Mouse (Mus musculus) urinary bladder, postnatal 14 days (tissue): Measurements from ENCODE around the gene Sult4a1.
A peak's percentile ranks its signal among the peaks of the same experiment; 100 is the strongest.
"Not testable (repeated sequence)": the region's sequence is repeated elsewhere in the genome, so short reads cannot be mapped to it uniquely, and the experiment has no call there.

Source experiments
- DNase-seq: peaks from one replicate; pipeline ENCODE4 v3.0.0; 2021; ENCODE audit warnings: low spot score

The Sult4a1 gene

DNA sequence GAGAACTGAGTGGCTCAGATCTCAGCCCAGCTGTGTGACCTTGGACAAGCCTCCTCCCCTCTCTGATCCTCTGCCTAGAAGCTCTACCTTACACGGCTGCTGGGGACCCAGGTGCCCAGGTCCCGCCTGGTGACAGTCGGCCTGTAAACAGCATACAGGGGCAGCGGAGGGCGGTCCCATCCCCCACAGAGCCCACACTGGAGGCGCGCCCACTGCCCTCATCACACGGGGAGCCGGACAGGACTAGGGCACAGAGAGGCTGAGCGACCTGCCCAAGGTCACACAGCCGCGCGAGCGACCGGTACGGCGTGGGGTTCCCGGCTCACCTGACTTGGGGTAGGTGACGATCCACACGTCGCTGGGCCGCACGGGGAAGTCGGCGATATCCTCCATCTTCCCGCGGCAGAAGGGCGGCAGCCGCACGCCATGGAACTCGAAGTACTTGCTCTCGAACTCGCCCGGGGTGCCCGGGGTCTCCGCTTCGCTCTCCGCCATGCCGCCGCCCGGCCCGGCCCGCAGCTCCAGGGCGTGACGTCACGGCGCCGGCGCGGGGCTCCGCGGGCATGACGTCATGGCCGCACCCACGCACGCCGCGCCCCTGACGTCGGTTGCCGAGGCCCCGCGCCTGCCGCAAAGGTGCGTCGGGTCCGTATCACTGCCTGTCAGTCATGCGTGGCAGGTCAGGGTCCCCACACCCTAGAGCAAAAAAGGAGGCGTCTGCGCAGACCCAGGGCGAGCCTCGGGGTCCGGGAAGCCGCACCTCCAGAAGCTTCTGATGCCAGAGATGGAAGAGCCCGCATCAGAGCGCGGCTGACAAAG is at the start of gene Sult4a1:
Sult4a1 (minus strand) TSS at position 650 of the 819 bp plus-strand sequence.
- no peak for DNase-seq

DNA sequence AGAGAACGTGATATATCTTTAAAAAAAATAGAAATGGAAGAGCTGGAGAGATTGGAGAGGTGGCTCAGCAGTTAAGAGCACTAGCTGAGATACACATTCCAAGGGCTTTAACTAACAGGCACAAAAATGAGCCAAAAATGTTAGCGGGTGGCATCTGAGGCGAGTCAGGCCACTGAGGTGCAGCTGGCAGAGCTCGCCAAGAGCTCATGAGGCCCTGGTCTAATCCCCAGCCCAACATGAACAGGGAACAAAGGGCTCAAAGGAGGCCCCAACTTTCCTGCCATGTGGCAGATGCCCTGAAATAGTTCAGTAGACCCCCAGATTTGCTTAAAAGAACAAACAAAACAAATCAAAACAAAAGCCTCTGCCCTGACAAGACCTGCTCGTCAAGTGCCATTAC is 35.4 kb upstream of the Sult4a1 start:
- DNase-seq, result no peak

DNA sequence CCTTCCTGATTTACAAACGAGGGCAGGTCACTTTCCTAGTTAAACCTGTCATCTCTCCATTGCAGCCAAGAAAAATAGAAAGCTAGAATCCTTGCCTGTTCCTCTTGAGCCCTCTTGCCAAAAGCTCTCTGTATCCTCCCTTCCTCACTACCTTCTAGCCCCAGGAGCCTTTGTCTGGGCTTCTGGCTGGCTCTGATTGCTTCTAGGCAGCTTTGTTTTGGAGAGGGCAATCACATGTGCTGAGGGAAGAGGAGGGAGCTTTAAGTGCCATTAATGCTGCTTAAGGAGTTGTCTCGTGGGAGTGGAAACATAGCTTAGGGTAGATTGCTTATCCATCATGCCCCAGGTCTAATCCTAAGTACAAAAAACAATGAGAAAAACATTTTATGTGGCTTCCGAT is 34.6 kb upstream of the Sult4a1 start:
- no peak for DNase-seq

DNA sequence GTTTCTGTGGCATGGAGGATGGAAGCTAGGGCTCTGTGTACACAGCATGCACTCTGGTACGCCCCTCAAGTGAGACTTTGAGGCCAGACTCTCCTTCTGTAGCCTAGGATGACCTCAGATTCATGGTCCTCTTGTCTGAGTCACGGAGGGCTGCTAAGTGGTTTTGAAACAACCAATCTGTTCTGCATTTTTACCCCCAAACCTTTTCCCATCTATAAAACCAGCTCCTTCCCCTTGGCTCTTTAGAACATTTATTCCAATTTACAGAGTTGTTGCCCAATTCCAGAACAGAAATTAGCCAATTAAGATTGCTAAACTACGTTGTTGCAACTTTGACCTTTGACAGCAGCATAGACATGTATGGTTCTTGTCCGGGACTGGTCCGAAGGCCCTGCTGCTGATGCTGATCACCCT is 34.0 kb upstream of the Sult4a1 start:
- no peak for DNase-seq

DNA sequence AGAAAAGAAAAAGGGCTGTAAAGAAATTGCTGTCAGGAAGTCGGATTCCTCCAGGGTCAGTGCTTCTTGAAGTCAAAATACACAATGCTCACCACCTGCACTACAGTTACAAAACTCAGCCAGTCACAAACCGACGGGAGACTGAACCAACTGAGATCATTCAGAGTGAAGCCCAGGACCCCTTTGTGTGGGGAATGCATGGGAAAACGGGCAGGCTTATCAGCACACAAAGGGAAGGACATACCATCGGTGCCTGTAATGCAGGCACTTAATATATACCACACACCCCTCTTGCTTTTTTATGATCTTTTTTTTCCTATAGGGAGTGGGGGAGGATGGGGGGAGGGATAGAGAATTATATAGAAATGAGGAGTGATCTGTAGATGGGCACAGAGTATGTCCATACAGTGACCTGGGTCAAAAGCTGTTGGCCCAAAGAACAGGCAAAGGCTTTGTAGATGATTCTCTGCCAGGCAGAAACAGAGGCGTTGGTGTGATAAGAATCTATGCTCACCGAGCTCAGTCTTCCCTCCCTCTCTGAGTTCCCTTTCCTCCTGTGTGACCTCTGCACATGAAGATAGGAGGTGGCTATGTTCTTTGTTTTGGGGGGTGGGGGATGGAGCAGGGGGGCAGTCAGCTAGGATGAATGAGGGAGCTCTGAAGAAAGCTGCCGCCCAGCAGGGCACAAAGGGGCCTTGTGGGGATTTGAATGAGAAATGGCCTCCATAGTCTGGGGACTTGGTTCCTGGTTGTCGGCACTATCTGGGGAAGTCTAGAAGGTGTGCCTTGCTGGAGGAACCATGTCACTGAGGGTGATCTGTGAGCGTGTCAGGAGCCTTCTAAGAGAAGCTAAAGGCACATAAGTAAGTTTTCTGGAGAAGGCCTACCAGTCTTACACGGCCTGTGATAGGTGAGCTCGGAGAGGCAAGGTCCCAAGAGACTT is 31.2 kb upstream of the Sult4a1 start:
- DNase-seq, result no peak

DNA sequence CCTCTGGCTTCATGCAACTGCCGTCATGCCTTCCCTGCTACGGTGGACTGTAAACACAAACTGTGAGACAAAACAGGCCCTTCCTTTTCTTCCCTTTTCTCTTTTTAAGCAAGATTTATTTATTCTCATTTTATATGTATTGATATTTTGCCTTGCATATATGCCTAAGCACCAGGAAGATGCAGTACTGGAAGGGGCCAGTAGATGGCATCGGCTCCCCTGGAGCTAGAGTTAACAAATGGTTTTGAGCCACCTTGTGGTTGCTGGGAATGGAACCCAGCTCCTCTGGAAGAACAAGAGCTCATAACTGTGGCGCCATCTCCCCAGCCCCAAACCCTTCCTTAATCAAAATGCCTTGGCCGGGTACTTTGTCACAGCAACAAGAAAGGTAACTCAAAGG is 29.9 kb upstream of the Sult4a1 start:
- peak; percentile 16 for DNase-seq

DNA sequence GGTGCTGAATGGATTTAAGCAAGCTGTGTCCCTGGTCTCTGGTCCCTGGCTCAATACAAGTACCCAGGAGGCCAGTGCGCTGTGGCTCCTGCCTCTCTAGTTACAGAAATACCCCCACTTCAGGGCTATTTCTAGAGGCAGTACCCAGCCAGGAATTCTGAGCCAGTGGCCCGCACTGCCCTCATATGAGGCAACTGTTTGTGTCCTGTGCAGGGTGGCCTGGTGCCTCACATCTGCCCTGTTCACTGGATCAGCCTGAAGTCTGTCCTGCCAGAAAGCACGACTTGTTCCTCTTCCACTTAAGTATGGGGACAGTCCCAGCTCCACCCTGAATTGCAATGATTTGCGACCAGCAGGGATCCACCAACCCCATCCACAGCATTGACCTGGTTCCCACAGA is 27.9 kb upstream of the Sult4a1 start:
- no peak for DNase-seq

DNA sequence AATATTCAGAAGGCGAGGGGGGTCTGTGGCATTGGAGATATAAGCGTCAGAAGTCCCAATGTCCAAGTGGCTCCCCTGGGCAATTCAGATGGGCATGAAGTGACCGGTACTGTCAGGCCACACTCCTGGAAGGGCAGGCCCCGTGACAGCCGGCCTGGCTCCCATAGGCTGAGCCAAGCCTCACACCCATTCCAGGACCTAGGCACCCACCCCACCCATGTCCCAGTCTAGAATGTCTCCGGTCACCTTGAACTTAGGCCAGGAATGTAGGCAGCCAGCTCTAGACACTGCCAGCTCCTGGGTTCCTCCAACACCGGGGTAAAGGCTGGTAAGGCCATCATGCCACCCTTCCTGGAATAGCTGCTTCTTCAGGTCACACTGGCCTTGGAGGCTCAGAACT is 26.4 kb upstream of the Sult4a1 start:
- DNase-seq, result no peak

DNA sequence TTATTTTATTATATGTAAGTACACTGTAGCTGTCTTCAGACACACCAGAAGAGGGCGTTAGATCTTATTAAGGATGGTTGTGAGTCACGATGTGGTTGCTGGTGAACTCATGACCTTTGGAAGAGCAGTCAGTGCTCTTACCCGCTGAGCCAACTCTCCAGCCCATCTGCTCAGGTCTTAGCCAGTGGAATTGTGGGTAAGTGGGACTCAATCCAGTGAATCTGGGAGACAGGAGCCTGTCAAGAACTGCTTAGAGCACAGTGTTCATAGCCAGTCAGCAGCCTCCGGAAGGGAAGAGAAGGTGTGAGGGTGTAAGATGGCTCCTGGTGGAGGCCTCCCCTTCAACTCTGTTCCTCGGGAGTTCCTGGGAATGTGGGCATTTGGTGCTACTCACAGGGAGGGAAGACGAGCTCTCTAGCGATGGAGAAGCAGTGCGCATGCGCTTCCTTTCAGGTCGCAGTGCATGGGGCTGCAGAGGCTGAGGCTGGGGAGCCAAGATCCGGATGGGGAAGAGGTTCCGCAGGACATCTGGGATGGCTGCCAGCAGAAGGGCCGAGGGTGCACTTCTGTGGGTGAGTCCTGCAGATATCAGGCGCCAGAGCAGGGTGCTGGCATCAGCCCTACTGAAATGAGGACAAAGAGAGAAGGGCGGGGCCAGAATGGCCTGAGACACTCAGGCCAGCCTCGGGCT is 25.7 kb upstream of the Sult4a1 start:
- peak; percentile 49 for DNase-seq

DNA sequence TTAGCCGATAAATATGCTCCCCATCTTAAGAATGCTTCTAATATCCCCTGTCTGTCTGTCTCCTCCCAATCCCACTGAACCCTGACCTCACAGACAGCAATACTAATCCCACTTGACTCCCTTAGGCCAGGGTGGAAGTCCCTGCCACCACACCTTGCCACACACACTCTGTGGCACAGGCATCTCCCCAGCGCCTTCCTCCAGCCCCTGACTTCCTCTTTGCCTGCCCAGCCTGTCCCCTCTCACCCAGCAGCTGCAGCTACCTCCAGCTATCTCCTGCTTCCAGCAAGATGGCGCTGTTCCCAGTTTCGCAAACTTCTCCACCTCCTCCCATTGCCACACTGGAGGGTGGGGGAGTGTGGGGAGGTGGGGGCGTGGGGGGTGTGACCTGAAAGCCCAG is 21.3 kb upstream of the Sult4a1 start:
- no peak for DNase-seq

DNA sequence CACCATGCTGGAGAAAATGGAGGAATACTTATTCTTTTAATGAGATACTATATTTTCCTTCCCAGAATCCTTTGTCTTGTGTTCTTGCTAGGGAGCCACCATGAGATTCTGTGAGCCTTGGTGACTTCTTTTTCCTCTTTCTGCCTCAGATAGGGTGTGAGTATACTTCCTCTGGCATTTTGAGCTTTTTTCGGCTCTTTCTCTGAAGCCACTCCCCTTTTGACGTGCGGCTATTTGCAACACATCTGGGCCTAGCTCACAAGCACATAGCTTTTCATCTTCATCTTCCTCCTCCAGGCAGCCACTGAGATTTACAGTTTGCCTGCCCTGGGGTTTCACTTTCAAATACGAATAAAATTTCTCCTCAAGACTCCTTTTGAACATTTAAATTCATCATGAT is 20.9 kb upstream of the Sult4a1 start:
- no peak for DNase-seq

DNA sequence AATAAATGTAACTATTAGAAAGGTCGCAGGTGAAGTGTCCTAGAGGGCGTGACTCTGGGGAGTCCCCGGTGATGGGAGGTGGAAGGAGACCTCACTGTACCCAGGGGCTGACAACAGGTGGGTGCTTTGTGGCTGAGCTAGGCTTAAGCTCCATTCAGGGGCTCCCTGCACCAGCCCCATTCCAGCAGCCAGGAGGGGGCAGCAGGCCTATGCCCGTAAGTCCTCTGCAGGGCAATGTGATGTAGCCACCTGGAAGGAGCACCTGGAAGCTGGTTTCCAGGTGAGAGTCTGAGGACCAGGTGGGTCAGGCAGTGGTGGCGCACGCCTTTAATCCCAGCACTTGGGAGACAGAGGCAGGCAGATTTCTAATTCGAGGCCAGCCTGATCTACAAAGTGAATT is 18.5 kb upstream of the Sult4a1 start:
- DNase-seq, result no peak

DNA sequence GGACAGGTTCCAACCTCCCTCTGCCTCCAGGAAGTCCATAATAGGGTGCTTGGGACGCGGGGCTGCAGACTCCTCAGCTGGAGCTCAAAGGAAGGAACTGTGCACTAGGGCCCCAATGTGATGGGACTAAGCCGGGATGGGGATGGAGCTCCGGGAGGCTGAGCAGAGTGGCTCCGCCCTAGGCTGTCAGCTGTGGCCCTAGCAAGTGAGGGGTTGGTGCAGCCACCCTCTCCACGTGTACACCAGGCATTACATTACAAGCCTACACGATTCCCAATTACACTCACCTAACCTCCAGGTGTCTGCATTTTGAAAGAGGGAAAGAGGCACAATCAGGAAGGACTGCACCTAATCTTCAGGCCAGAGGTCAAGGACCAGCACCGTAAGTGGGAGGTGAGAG is 17.5 kb upstream of the Sult4a1 start, which contains the start of gene Pnpla5:
Pnpla5 (minus strand) TSS at position 101 of the 400 bp plus-strand sequence.
- no peak for DNase-seq

DNA sequence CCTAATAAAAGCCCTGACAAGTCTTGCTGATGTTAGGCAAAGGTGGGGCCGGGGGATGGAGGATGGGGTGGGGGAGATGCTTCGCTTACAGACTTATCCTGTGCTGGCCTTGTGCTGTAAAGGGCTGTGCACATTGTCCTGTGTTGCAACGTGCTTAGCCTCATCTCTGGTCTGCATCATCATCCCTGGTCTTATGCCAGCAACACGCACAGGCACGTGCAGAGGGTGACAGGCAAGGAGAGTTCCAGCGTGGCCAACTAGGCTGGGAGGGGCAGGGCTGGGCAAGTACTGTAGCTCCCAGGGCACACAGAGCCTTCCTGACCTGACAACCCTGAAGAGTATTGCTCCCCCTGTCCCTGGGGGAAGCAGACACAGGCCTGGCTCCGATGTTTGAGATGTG is 15.5 kb upstream of the Sult4a1 start:
- DNase-seq, result no peak

DNA sequence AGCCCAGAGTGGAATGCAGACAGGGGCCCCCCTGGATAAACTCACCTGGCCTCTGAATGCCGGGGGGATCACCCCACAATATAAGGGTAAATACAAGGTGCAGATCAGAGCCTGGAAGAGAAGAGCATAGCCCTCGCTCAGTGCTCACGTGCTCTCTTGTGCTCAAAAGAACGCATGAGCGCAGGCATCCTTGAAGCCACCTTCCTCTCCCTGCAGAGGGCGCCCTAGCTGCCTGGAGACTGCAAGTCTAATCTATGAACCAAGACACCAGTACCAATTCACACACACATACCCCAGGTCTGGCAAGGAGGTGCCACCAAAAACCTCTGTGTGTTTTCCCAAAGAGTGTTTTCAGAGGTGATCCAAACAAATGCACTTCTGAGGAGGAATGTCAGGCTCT is 15.1 kb upstream of the Sult4a1 start:
- DNase-seq, result no peak

DNA sequence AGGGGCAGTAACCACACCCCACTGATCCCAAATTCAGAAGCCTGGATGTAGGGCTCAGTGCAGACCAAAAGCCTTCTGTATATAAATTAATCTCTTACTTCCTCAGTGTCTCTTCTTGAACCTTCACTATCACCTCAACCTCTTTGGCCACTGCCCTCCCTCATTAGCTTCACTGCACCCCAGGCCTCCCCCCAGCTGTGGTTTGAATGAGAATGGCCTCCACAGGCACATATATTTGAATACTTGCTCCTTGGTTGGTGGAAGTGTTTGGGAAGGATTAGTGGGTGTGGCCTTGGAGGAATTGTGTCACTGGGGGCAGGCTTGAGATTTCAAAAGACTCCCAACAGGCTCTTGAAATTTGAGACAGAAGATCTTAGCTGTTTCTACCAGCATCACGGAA is 10.9 kb upstream of the Sult4a1 start:
- DNase-seq, result no peak

DNA sequence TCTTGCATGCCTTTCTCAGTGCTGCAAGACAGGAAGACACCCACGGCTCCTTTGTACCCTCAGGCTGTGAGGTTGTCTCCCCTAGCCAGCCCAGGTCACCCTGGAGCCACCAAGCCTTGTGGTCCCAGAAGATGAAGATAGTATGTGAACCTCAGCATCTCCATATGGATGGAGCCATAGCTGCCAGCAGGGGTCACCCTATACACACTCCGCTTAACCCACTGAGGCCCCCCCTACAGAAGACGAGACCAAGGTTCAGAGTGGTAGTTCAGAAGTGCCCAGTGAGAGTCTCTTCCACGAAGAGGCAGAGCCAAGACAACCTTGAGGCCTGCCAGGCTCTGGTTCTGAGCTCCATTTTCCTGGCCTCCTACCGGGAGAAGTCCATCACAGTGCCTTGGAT is 10.2 kb upstream of the Sult4a1 start:
- no peak for DNase-seq

DNA sequence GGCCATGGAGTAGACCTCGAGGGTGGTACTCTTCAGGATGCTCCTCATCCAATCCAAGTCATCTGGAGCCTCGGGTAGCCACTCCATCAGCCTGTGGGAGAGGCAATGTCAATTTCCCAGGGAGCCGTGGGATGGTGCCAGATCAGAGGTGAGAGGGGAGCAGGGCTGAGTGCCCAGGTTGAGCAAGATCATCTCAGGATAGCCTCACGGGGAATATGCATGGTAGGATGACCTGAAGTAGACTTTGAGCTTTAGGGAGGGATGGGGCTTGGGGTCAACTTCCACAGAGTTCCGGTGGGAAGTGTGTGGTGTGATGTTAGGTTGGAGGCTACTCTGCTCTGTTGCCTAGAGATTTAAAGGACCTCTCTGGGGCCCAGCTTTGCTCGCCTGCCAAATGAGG is 8.3 kb upstream of the Sult4a1 start:
- DNase-seq, result no peak

DNA sequence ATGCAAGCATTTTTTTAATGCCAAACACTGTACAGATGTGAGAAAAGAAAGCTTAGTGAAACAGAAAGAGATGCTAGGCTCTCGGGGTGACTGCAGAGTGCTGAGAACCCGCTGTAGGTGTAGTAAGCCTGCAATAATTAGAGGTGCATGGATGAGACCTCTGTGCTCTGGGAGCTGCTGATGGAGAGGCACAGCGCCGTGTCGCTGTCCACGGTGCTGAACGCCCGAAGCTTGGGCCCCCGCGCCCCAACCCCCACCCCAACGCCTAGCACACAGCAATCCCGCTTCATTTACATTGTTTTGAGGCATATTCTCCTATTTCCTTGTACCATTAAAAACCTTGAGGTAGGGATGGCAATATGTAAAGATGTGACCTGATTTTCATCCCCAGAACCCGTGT is 3.3 kb upstream of the Sult4a1 start:
- DNase-seq, result no peak

DNA sequence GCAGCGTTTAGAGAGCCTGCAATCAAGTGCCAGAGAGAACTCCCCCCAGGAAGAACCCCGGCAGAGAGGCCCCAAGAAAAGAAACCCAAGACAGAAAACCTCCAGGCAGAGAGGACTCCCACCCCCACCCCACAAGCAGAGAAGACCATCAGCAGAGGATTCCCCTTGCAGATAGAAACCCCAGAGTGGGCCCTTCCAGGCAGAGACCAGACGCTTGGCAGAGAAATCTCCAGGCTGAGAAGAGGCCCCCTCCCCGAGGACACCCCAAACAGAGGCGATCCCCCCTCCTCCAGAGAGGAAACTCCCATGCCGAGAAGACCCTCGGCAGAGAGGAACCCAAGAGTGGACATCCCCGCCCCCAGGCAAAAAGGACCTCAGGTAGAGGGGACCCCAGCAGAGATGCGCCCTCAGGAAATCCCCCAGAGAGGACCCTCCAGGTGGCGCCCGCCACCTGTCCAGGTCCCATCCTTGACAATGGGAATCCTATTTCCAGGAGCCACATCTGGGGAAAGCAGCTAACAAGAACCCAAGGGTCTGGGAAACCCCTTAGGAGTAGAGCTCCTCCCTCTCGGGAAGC is 458 bp upstream of the Sult4a1 start:
- no peak for DNase-seq

DNA sequence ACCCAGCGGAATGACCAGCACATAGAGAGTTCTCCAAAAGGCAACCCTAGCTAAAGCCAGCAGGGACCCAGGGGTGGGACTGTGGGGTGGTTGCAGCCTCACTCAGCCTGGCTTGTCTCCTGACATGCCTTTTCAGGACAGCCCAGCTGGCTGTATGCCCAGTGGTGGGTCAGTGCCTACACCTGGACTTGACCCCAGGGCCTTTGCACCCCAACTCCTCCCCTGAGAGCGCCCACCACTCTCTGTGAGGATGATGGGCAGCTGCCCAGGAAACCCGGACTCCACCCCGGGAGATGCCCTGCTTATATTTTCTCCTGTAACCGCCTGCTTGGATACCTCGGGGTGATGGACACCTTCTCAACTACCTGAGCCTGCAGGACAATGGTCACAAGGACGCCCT is 928 bp downstream of the Sult4a1 start:
- no peak for DNase-seq

DNA sequence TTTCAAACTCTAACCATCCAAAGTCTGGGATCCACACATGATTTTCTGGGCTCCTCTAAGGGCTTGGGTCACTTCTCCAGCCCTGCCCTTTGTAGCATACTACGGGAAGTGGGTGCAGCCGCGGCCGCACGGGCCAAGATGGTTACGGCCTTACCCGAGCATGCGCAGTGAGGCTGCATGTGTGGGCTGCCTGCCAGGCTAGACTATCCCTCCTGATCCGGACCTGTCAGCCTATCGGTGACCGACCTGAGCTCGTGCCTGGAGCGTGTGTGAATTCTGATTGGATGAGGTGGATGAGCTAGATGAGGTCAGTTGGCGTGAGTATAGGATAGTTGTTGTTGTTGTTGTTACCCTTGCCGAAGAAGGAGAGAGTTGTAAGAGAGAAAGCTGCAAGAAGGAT is 8.0 kb downstream of the Sult4a1 start:
- DNase-seq, result not testable (repeated sequence)
